Mouse (Mus musculus) kidney, postnatal 36 days (tissue): Measurements from ENCODE around the gene Crtc2.

Experiments used
- DNase-seq, 2 experiments: peaks; one replicate each; pipeline ENCODE4 v3.0.0; 2021 to 2022; ENCODE audit warnings: mixed read lengths in 2 of 2

Crtc2 gene

DNA sequence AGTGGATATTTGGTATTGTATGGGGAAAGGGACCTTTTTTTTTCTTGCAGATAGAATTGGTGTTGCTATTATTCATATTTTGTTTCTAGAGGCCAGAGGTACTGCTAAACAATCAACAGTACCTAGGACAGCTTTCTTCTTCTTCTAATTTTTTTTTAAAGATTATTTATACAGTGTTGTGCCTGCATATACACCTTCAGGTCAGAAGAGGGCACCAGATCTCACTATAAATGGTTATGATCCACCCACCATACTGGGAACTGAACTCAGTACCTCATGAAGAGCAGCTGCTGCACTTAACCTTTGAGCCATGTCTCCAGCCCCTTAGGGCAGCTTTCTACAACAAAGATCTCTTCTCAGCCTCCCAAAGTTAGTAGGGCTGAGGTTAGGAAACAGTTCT is 59.4 kb downstream of the Crtc2 start:
- peak in 1 of 2 experiments; percentile 19 for DNase-seq
